Mouse (Mus musculus) skeletal muscle tissue, adult 2 months (tissue): ENCODE data around the gene Nmnat2.

ENCODE experiments used
- DNase-seq: peaks from one replicate; pipeline ENCODE4 v3.0.0-alpha.2; 2012; ENCODE audit warnings: low read depth, low spot score

Gene Nmnat2

DNA sequence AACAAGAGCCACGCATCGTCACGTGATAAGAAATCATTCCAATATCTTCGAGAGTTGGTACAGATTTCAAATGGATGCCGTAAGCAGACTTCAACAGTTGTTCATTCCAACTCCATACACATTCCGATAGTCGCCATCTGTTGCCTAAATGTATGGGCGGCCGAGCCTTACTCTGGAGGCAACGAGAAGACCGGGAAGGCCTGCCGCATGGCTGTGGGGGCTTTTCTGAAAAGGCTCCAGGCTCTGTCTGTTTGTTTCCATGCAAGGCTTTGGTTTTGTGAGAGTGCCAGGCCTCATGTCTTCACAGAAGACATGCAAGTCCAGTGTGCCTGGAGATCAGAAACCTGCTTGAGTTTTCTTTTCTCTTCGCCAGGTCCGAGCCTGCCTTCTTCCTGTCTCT is 28.6 kb downstream of the Nmnat2 start:
- no peak for DNase-seq

- DNase-seq = no peak
Observed at GRCm38 (mm10) chr1:152986981-152987380, 32.2 kb downstream of the Nmnat2 start.

- no peak for DNase-seq
Observed at GRCm38 (mm10) chr1:152990067-152990466, 35.3 kb downstream of the Nmnat2 start.

DNA sequence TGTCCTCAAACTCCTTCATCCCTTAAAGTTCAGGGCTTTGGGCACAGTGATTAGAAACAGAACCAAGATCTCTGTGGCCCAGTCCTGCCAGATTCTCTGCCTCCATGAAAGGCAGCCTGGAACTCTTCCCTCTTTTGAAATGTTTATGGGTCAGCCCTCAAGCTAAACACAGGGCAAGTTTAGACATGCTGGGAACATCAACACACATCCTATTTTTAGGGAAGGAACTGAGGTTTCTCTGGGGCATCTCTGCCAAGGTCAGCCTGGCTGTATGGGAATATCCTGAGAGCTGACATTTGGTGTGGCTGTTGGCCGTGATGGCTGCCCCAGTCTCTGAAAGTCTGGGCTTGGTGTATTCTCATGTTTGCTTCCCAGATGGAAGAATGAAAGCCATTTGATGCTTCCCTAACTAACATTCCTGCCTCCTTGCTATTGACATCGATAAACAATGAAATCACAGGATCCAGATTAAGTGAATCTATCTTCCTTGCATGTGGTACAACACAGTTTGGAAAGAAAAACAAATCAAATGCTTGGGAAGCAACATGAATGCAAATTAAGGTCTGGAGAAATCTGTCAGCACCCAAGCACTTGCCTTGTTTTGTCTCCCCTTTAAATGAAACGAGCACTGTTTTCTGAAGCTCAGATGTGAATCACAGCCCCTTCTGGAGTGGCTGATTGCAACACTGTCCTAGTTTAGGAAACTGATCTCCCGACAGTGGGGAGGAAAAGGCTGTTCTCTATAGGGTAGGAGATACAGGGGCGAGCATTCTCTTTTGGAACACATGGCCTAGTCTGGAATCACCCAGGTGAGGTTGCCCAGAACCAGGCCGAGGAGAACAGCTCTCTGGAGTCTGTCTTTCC is 37.7 kb downstream of the Nmnat2 start:
- peak; percentile 66 for DNase-seq

DNA sequence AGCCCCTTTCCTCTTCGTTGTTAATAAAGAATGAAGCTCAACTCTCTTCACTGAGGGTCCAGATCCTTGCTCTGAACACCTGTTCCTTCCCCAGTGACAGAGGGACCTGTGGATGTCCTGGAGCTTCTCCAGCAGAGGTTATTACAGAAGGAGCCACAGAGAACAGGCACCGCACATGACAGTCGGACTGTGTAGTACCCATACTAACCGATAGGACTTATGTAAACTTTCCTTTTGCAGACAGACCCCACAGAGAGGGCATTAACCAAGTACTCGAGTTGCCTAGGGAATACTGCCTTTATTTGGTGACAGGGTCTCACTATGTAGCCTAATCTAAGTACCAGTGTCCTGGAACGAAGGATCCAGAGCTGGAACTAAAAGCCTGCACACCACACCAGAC is 39.0 kb downstream of the Nmnat2 start:
- no peak for DNase-seq

GRCm38 (mm10) chr1:152999983-153000382 is 45.2 kb downstream of the Nmnat2 start:
- no peak for DNase-seq

DNA sequence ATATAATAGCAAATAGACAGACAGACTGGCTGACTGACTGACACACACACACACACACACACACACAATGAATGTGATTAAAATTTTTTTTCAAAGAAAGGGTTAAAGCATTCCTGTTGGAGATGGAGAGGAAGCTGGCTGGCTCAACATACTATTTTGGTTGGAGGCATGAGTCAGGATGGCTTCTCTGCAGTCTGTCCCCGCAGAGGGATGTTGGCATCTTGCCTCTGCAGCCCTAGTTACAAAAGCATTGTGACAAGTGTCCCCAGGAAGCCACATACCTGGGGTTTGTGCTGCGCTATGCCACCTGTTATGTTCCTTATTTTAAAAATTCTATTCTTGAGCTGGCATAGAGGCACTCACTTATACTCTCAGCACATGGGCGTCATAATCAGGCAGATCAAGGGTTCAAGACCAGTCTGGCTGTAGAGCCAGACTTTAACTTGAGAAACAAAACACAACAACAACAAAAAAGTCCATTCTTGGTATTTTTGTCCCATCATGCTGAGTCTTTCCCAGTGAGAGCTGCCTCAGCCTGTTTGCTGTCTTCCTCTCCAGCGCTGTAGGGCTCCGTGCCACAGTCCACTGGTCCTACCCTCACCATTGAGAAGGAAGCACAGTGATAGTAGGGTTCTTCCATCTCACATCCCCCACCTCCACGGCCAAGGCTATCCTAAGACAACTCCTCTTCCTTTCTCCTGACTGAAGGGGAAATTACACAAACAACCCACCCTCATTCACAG is 45.9 kb downstream of the Nmnat2 start:
- no peak for DNase-seq

- DNase-seq = no peak
Observed at GRCm38 (mm10) chr1:153002295-153003050, 47.7 kb downstream of the Nmnat2 start.

GRCm38 (mm10) chr1:153004472-153004871 is 49.7 kb downstream of the Nmnat2 start:
- DNase-seq = no peak

DNA sequence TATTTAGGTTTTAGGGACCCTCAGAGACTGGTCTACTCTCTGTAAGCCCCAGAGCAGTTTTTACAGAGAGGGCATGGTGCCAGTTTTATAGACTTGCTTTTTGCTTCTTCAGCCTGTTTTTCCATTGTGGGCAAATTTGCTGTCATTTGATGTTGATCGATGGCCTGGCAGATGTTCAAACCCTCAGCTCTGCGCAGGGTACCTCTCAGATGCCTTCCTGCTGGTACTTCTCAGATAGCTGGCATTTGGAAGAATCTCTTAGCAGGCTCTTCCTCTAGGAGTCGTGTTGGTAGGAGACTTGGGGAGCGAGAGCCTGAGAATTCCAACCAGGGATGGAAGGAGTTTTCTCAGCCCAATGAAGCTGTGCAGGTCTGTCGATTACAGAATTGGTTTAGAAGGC is 51.3 kb downstream of the Nmnat2 start:
- DNase-seq = no peak

- DNase-seq = peak; percentile 70
Observed at GRCm38 (mm10) chr1:153006761-153007160, 52.0 kb downstream of the Nmnat2 start.

DNA sequence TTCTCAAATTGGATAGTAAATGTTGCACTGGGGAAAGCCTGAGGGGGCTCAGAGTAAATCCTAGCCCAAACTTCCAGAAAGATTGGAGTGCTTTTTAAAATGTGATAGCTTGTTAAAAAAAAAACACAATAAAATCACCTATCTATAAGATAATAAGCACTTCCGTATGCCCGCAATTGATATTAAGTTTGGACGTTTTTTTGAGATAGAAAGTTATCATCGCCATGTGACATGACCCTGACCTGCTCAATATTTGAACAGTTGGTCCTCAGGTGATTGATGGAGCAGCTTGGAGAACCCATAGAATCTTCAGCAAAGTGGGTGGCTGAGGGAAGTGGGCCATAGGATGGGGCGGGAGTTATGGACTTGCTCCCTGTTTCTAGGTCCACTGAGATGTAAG is 52.5 kb downstream of the Nmnat2 start:
- DNase-seq = no peak

- DNase-seq = no peak
Observed at GRCm38 (mm10) chr1:153007824-153008223, 53.0 kb downstream of the Nmnat2 start.

- no peak for DNase-seq
Observed at GRCm38 (mm10) chr1:153009338-153009737, 54.5 kb downstream of the Nmnat2 start.

DNA sequence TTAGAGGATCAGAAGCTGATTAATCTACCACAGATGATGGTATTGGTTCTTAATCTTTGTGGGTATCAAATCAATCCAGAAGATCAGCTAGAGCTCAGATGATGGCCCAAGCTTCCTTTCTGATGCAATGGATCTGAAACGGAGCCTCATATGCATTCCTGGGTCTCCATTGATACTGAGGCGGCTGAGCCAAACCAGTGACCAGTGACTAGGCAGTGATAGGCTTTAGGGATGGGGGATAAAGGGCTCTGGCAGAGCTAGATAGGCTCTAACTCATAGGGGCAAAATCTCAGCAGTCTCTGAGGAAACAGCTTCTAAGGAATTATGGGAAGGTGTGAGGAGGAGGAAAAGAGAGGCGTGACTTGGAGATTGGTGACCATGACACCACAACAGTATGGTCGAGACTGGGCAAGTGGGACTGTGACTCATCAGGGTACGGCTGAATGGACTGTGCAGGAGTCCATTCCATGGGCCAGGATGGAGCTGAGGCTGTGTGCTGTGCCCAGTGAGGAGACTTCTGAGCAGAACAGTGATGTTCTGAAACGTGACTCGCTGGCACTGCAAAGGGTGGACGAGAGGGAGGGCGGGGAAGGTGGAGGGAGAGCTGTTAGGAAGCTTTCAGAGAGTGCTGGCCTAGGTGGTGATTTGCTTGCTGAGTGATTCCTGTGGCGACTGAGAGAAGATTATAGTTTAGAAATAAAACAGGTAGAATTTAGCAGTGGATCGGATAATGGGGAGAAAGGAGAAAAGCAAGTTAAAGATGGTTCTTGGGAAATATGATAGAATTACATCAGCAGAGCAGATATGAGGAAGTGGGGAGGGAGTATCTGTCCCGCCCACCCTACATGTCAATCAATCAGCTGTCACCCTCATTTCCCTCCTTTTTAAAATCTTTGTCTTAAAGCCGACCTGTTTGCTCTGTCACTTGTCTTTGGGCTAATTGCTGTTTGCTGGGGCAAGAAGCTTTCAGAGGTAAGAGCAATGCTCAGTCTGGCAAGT is 55.9 kb downstream of the Nmnat2 start:
- no peak for DNase-seq

DNA sequence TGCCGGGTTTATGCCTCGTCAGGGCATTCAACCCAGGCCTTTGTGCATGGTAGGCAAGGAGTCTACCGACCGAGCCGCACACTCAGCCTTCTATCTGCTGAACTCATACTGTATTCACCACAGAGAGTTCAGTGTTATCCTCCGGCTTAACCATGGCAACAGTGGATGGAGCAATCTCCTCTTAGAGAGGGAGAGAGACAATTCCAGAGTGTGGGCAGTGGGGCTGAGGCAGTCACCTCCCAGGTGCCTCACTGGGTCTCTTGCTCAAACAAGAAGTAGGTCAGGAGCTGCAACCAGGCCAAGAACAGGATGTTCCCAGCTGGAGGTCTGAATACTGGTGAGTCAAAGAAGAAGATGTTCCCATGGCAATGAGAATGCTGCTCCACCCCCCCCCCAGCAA is 56.8 kb downstream of the Nmnat2 start:
- DNase-seq = peak; percentile 40

GRCm38 (mm10) chr1:153013541-153014288 is 58.9 kb downstream of the Nmnat2 start:
- DNase-seq = no peak

DNA sequence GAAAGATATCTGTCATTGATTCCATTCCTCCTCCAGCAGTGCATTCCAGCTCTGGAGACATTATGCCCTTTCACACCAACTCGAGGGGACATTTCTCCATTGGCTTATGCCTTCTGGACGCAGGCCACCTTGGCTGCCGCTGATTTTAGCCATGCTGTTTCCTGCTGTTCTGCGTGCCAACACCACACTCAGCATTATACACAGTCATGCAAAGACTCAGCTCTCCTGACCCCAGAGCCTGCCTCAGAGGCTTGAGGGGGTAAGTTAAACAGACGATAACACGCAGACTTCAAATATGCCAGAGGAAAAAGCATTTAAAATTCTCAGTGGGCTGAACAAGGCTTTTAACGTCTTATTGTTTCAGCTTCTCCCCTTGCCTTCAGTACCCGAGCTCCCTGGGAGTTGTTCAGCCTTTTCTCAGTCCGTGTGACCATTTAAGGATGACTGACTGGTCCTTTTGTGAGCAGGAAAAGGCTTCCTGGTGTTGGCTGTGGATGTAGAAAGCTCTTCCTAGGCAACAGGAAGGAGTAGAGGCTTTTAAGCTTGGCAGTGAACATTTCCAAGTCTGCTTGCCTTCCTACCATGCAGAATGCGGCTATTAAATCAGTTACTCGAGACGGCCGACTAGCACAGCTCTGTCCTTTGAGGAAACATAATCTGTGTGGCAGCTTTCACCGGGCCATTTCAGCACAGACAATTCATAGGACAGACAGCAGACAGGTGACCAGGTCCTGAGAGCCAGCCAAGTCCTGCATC is 59.8 kb downstream of the Nmnat2 start:
- peak; percentile 40 for DNase-seq

- no peak for DNase-seq
Observed at GRCm38 (mm10) chr1:153016465-153017163, 61.8 kb downstream of the Nmnat2 start.
